Mouse (Mus musculus): ENCODE results near the gene Dynlrb2.

DNA sequence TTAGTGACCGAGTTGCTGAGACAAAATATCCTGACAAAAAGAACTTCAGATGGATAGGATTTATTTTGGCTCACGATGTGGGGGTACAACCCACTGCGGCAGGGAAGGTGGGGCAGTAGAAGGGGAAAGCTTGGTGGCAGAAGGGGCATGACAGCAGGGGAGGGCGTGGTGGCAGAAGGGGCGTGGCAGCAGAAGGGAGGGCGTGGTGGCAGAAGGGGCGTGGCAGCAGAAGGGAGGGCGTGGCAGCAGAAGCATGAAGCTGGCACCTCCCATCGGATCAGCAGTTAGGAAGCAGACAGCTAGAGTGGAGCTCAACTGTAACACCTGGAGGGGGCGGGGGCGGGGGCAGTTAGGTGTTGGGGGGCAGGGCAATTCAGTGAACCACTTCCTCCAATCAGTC is 46.2 kb upstream of the Dynlrb2 start:
- TF ChIP-seq GATA1 (IDR thresholded peaks at IDR 0.05; ENCODE audit: low read length) (no peak), TAL1 (IDR thresholded peaks at IDR 0.05; ENCODE audit: low read length) (no peak)
